Mouse (Mus musculus): Measurements from ENCODE around the gene Gm26992. TPM values are rescaled to one million over a fixed set of nuclear protein-coding genes. Genes with fewer than 3 reads are reported as not detected.

Gene Gm26992
- polyA plus RNA-seq, 1 experiment from 2014 or later, result not detected

- peak overlapping the region; percentile 56 for H3K4me3 ChIP-seq
- ATAC-seq (ENCODE audit: low read depth), result peak; percentile 27
Observed at GRCm38 (mm10) chrX:103492398-103493256, 70.8 kb downstream of the Gm26992 start.

DNA sequence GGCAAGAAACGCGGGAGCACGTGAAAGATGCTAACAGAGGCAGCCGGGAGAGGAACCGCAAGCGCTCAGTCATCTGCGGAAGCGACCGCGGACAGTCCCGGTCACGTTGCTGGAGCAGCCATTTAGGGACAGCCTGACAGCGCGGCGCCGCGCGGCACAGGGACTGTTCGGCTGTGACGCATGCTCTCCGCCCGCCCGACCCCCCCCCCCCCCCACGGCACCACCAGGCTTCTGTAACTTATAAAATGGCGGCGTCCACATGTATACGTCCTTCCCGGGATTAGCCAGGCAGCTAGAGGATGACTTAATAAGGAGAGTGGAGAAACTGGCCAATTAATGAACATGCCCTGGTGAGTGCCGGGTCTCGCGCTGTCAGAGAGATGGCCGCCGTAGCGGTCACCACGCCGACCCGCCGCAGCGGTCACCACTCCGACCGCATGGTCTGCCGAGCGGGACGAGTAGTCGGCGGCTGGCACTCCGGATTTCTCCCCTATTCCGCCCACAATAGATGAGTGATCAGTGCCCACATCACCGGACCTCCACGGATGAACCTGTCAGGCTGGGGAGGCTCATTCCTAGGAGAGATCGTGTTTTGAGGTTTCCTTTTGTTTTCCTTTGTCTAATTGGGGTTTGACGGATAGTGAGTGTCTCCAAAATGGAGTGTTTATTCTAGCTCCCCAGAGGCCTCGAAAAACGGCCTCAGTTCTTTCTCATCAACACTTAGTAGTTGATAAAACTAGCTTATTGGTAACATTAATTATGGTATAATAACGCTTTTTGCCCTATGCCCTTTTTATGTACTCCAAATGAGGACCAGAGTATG lies 71.8 kb downstream of the Gm26992 start:
- under 1% methylated on average over 55 of the region's 55 CpGs for WGBS
- Histone ChIP-seq H3K4me3 (peak overlapping the region; percentile 56), H3K27ac (replicated peaks) (peak overlapping the region; percentile 96), H3K36me3 (0 out of 2 replicates have a peak, but pooled peaks cover 3% of the 10 kb centered on the region), H3K4me1 (replicated peaks) (peaks cover 31% of the 10 kb centered on the region), H3K9me3 (no peaks in the 10 kb centered on the region), H3K4me2 (peak overlapping the region; percentile 55), H3K9ac (peak overlapping the region; percentile 88), H3K27me3 (no peaks in the 10 kb centered on the region)
- peak; percentile 98 for ATAC-seq (ENCODE audit: low read depth)

More at GRCm38 (mm10) chrX:103492398-103493256, 70.8 kb downstream of the Gm26992 start:
- H3K36me3 ChIP-seq, result no peaks in the 10 kb centered on the region
- no peaks in the 10 kb centered on the region for H3K27me3 ChIP-seq
- no peaks in the 10 kb centered on the region for H3K9me3 ChIP-seq
- H3K4me1 ChIP-seq (replicated peaks), result peaks cover 31% of the 10 kb centered on the region
- H3K9ac ChIP-seq, result peak overlapping the region; percentile 88
- WGBS, result 37% methylated on average over 10 of the region's 10 CpGs
- peak overlapping the region; percentile 96 for H3K27ac ChIP-seq (replicated peaks)
- peak overlapping the region; percentile 55 for H3K4me2 ChIP-seq

- peaks cover 22% of the 10 kb centered on the region for H3K4me1 ChIP-seq (replicated peaks)
- no peaks in the 10 kb centered on the region for H3K27me3 ChIP-seq
- ATAC-seq (ENCODE audit: low read depth), result no peak
- no peak overlapping the region for H3K4me2 ChIP-seq
- no peaks in the 10 kb centered on the region for H3K9me3 ChIP-seq
- peaks cover 28% of the 10 kb centered on the region for H3K36me3 ChIP-seq
- no peak overlapping the region for H3K9ac ChIP-seq
- no peak overlapping the region for H3K27ac ChIP-seq (replicated peaks)
- H3K4me3 ChIP-seq, result no peak overlapping the region
- WGBS, result 96% methylated on average over 3 of the region's 3 CpGs
Observed at GRCm38 (mm10) chrX:103499374-103499773, 77.6 kb downstream of the Gm26992 start.

DNA sequence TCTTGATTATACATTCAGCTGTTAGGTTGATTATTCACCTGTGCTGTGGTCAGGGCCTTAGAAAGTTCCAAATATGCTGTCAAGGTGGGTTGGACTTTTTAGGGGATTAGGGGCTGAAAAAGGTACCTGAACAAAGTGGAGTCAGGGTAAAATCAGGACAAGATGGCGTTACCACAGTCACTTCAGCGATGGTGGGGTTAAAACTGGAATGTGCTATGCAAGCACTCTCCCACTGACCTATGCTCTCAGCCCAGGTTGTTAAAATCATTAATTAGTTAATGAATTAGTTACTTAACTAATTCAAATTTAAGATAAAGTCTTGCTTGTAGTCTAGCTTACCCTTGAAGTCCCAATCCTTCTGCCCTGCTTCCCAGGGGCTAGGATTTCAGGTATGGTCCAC lies 78.3 kb downstream of the Gm26992 start:
- Histone ChIP-seq H3K4me1 (replicated peaks) (peaks cover 15% of the 10 kb centered on the region), H3K4me3 (no peak overlapping the region), H3K9ac (no peak overlapping the region), H3K36me3 (peaks cover 28% of the 10 kb centered on the region), H3K4me2 (no peak overlapping the region), H3K27me3 (no peaks in the 10 kb centered on the region), H3K9me3 (no peaks in the 10 kb centered on the region), H3K27ac (replicated peaks) (no peak overlapping the region)
- no peak for ATAC-seq (ENCODE audit: low read depth)
- WGBS, result 95% methylated on average over 2 of the region's 2 CpGs

DNA sequence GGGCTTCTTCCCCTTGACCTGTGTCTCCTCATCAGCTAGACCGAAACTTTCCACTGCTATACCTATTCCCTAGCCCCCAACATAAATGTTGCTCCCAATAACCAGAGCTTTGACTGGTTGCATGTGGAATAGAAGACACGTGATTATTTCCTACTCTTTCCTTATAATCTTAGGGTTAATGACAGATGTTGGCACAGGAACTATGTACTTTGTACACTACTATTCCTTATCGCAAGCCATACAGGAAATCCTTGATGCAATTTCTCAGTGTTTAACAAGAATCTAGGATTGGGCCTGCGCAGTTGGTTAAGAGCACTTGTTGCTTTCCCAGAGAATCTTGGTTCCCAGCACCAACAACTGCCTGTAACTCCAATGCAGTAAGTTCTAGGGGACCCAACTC lies 86.4 kb downstream of the Gm26992 start:
- no peak for ATAC-seq (ENCODE audit: low read depth)
- Histone ChIP-seq H3K4me1 (replicated peaks) (no peaks in the 10 kb centered on the region), H3K9ac (no peak overlapping the region), H3K36me3 (peaks cover 19% of the 10 kb centered on the region), H3K4me3 (no peak overlapping the region), H3K4me2 (no peak overlapping the region), H3K27me3 (no peaks in the 10 kb centered on the region), H3K9me3 (no peaks in the 10 kb centered on the region), H3K27ac (replicated peaks) (no peak overlapping the region)
- 94% methylated on average over 4 of the region's 4 CpGs for WGBS

GRCm38 (mm10) chrX:103509168-103510019 lies 87.6 kb downstream of the Gm26992 start:
- Histone ChIP-seq H3K36me3 (peaks cover 14% of the 10 kb centered on the region), H3K27me3 (no peaks in the 10 kb centered on the region), H3K4me1 (replicated peaks) (no peaks in the 10 kb centered on the region), H3K9me3 (no peaks in the 10 kb centered on the region), H3K4me3 (no peak overlapping the region), H3K9ac (no peak overlapping the region), H3K4me2 (no peak overlapping the region), H3K27ac (replicated peaks) (no peak overlapping the region)
- no peak for ATAC-seq (ENCODE audit: low read depth)
- 75% methylated on average over 8 of the region's 8 CpGs for WGBS

DNA sequence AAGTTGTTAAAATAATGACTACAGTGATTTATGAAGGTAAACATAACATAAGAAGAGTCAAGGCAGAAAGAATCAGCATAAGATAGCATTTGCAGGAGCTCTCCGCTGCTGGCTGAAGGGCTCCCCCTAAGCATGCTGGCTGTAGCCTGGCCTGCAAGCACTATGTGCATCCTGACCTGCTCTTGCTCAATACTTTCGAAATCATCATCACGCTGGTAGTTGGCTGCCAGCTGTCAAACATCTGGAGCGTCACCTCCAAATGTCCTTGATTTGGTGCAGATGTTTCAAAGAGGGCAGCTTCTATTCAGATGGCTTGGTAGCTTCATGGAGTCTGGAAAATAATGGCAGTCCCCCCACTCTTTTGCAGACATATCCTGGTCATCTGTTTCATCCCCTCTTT lies 93.0 kb downstream of the Gm26992 start:
- no peak overlapping the region for H3K9ac ChIP-seq
- no peaks in the 10 kb centered on the region for H3K36me3 ChIP-seq
- no peak overlapping the region for H3K4me3 ChIP-seq
- no peaks in the 10 kb centered on the region for H3K27me3 ChIP-seq
- no peaks in the 10 kb centered on the region for H3K4me1 ChIP-seq (replicated peaks)
- H3K9me3 ChIP-seq, result no peaks in the 10 kb centered on the region
- no peak for ATAC-seq (ENCODE audit: low read depth)
- no peak overlapping the region for H3K27ac ChIP-seq (replicated peaks)
- no peak overlapping the region for H3K4me2 ChIP-seq
- 69% methylated on average over 4 of the region's 4 CpGs for WGBS

GRCm38 (mm10) chrX:103515346-103515745 lies 93.5 kb downstream of the Gm26992 start:
- WGBS, result 90% methylated on average over 1 of the region's 1 CpGs

DNA sequence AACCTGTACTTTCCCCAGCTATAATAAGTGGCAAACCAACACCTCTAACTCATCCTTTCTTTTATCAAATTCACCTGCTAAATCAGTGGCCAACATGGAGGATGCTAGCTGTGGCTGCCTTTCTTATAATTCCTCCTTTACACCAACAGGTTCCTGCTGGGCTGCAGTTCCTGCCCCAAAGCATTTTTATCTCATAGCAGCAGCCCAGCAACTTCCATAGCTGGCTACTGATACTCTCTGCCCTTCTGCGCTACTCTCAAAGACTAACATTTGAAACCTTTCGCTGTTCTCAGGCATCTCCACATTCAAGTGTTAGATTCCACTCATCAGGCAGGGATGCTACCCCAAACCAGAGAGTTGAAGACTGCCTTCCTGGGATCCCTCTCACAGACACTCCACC lies 97.0 kb downstream of the Gm26992 start:
- Histone ChIP-seq H3K4me3 (no peak overlapping the region), H3K27ac (replicated peaks) (no peak overlapping the region), H3K9me3 (no peaks in the 10 kb centered on the region), H3K9ac (no peak overlapping the region), H3K36me3 (no peaks in the 10 kb centered on the region), H3K4me2 (no peak overlapping the region), H3K4me1 (replicated peaks) (no peaks in the 10 kb centered on the region), H3K27me3 (no peaks in the 10 kb centered on the region)
- no peak for ATAC-seq (ENCODE audit: low read depth)
- 99% methylated on average over 2 of the region's 2 CpGs for WGBS

More at GRCm38 (mm10) chrX:103515346-103515745, 93.5 kb downstream of the Gm26992 start:
- no peak overlapping the region for H3K4me2 ChIP-seq
- H3K4me3 ChIP-seq, result no peak overlapping the region
- ATAC-seq (ENCODE audit: low read depth), result no peak
- H3K4me1 ChIP-seq (replicated peaks), result no peaks in the 10 kb centered on the region
- no peaks in the 10 kb centered on the region for H3K36me3 ChIP-seq
- no peaks in the 10 kb centered on the region for H3K9me3 ChIP-seq
- no peaks in the 10 kb centered on the region for H3K27me3 ChIP-seq
- H3K9ac ChIP-seq, result no peak overlapping the region
- no peak overlapping the region for H3K27ac ChIP-seq (replicated peaks)

- Histone ChIP-seq H3K9me3 (no peaks in the 10 kb centered on the region), H3K36me3 (no peaks in the 10 kb centered on the region), H3K27me3 (no peaks in the 10 kb centered on the region), H3K27ac (replicated peaks) (no peak overlapping the region), H3K4me1 (replicated peaks) (no peaks in the 10 kb centered on the region), H3K4me3 (no peak overlapping the region), H3K9ac (no peak overlapping the region), H3K4me2 (no peak overlapping the region)
- WGBS, result 82% methylated on average over 3 of the region's 3 CpGs
- ATAC-seq (ENCODE audit: low read depth), result no peak
Observed at GRCm38 (mm10) chrX:103519547-103519946, 97.7 kb downstream of the Gm26992 start.

GRCm38 (mm10) chrX:103521221-103521716 lies 99.5 kb downstream of the Gm26992 start:
- Histone ChIP-seq H3K9ac (no peak overlapping the region), H3K4me1 (replicated peaks) (no peaks in the 10 kb centered on the region), H3K27ac (replicated peaks) (no peak overlapping the region), H3K36me3 (no peaks in the 10 kb centered on the region), H3K27me3 (no peaks in the 10 kb centered on the region), H3K4me3 (no peak overlapping the region), H3K9me3 (no peaks in the 10 kb centered on the region), H3K4me2 (no peak overlapping the region)
- 70% methylated on average over 4 of the region's 4 CpGs for WGBS
- ATAC-seq (ENCODE audit: low read depth), result no peak
